Mouse (Mus musculus): ENCODE data around the gene Mzt1.

DNA sequence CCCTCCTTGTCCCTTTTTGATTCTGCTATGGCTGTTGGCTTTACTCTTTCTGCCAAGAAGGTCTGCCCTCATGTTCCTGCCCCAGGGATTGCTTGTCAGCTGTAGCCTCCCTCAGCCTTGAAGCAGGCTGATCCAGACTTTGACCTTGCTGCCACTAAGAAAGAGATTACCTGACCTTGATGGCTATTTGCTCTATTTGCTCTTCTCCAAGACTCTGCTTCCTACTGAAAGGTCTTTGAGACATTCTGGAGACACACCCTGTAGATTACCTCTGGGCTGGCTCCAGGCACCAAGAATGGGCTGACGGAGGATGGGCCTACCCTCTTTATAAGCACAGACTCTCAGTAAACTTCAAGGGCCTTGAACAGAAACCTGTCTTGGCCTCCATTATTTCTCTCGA, 53.5 kb downstream of the Mzt1 start:
- no peak for TF ChIP-seq CTCF (IDR thresholded peaks at IDR 0.05; ENCODE audit: low read depth, low read length)
- no peak for TF ChIP-seq POLR2A (IDR thresholded peaks at IDR 0.05; ENCODE audit: insufficient read depth, low read length)
- TF ChIP-seq EP300 (IDR thresholded peaks at IDR 0.05; ENCODE audit: insufficient read depth, low read depth, low read length), result no peak
